Mouse (Mus musculus): ENCODE measurements around the gene Pecam1.

- TF ChIP-seq POLR2A (IDR thresholded peaks at IDR 0.05; ENCODE audit: control insufficient read depth, extremely low read depth, insufficient read depth, low read length, poor library complexity) (no peak), CTCF (IDR thresholded peaks at IDR 0.05; ENCODE audit: borderline replicate concordance, control insufficient read depth, extremely low read depth, insufficient read depth, low read length, poor library complexity) (no peak)
Measured at GRCm38 (mm10) chr11:106659598-106660295, 90.7 kb downstream of the Pecam1 start.

Measured in thymus, adult 2 months (tissue).